In genomic region chr12:87266108-87266826, GRCm38 (mm10) we compare ENCODE assay signal across 8 mouse cellular contexts. TPM values are rescaled to one million over a fixed set of nuclear protein-coding genes. Genes with fewer than 3 reads are reported as not detected.
DNase-seq lines count a peak whose midpoint lies in the region; ATAC-seq and TF ChIP-seq lines count a peak whose summit lies in the region.

Gene Vipas39, minus strand, starts transcription at chr12:87266256.
Gene Ahsa1, plus strand, starts transcription at chr12:87266479.

- TF ChIP-seq POLR2A in brain, embryonic 14.5 days (IDR thresholded peaks at IDR 0.05; ENCODE audit: borderline replicate concordance, extremely low read depth, insufficient read depth, insufficient read length, poor library complexity, severe bottlenecking), result peak; percentile 78; the same call in 1 of the 2 replicates
- peak; percentile 89 for TF ChIP-seq POLR2A in liver, adult 2 months (IDR thresholded peaks at IDR 0.05; ENCODE audit: extremely low read depth, insufficient read depth, low read length)
- TF ChIP-seq POLR2A in myocyte (IDR thresholded peaks at IDR 0.05; ENCODE audit: insufficient read length, low read depth), result peak; percentile 93

- peak within 1 kb of the TSS; percentile 93 for H3ac ChIP-seq in myocyte (ENCODE audit: control insufficient read depth, insufficient read length)

- no peaks in the 10 kb centered on the region for H3K9me3 ChIP-seq in erythroblast, embryonic 14.5 days (ENCODE audit: control insufficient read depth, low read length)
- H3K9me3 ChIP-seq in heart, embryonic 11.5 days (replicated peaks; ENCODE audit: control insufficient read depth, low read length), result no peaks in the 10 kb centered on the region
- H3K9me3 ChIP-seq in kidney, embryonic 16.5 days (ENCODE audit: low read length), result no peaks in the 10 kb centered on the region

- peak within 1 kb of the TSS; percentile 91 for H3K27ac ChIP-seq in heart, embryonic 11.5 days (ENCODE audit: low read depth, low read length)
- peak within 1 kb of the TSS; percentile 88 for H3K27ac ChIP-seq in kidney, embryonic 16.5 days (ENCODE audit: low read length)
- peak within 1 kb of the TSS; percentile 86 for H3K27ac ChIP-seq in liver, adult 2 months (replicated peaks; ENCODE audit: insufficient read depth, low read depth, low read length)

- under 1% methylated on average over 31 of the region's 31 CpGs for WGBS in heart, embryonic 11.5 days (ENCODE audit: insufficient replicate concordance)
- whole genome bisulfite sequencing in kidney, embryonic 16.5 days, result under 1% methylated on average over 31 of the region's 31 CpGs
- WGBS in liver, adult 2 months, result under 1% methylated on average over 31 of the region's 31 CpGs

- peak; percentile 95 for ATAC-seq in heart, embryonic 11.5 days (replicated peaks; ENCODE audit: insufficient number of reproducible peaks, low FRiP score, low TSS enrichment)
- peak; percentile 97 for ATAC-seq in kidney, embryonic 16.5 days (ENCODE audit: low FRiP score, low TSS enrichment)

- H3K79me2 ChIP-seq in liver, adult 2 months (ENCODE audit: control insufficient read depth, insufficient read depth, low read length), result no peaks in the 10 kb centered on the region; the same call in 1 of the 2 replicates
- peaks cover 47% of the 10 kb centered on the region for H3K79me2 ChIP-seq in myocyte (ENCODE audit: control insufficient read depth, insufficient read depth)

- H3K4me1 ChIP-seq in erythroblast, embryonic 14.5 days (ENCODE audit: control insufficient read depth), result peaks cover 32% of the 10 kb centered on the region
- H3K4me1 ChIP-seq in heart, embryonic 11.5 days (ENCODE audit: control insufficient read depth, insufficient read depth, low read length), result peaks cover 8% of the 10 kb centered on the region; the same call in 1 of the 2 replicates
- peaks cover 14% of the 10 kb centered on the region for H3K4me1 ChIP-seq in kidney, embryonic 16.5 days (ENCODE audit: insufficient read depth, low read length)
- H3K4me1 ChIP-seq in liver, adult 2 months (ENCODE audit: control insufficient read depth, insufficient read depth, low read length), result peaks cover 8% of the 10 kb centered on the region; the same call in 1 of the 2 replicates

- DNase-seq in CD4-positive helper T cell, adult 2 months (ENCODE audit: low read depth, low spot score), result peak; percentile 96
- peak; percentile 99 for DNase-seq in brain, embryonic 14.5 days (ENCODE audit: low read depth)
- peak; percentile 97 for DNase-seq in liver, adult 2 months (ENCODE audit: extremely low read depth, low read depth, low spot score)
- peak; percentile 96 for DNase-seq in splenic B cell, adult 2 months (ENCODE audit: low read depth, low spot score)

- H3K4me3 ChIP-seq in erythroblast, embryonic 14.5 days (replicated peaks), result peak within 1 kb of the TSS; percentile 87
- peak within 1 kb of the TSS; percentile 61 for H3K4me3 ChIP-seq in heart, embryonic 11.5 days (ENCODE audit: low read depth, low read length)
- peak within 1 kb of the TSS; percentile 88 for H3K4me3 ChIP-seq in kidney, embryonic 16.5 days (ENCODE audit: low read length)
- H3K4me3 ChIP-seq in liver, adult 2 months (ENCODE audit: insufficient read depth, low read depth, low read length), result peak within 1 kb of the TSS; percentile 89
- H3K4me3 ChIP-seq in myocyte, result peak within 1 kb of the TSS; percentile 80

- TF ChIP-seq CTCF in brain, embryonic 14.5 days (IDR thresholded peaks at IDR 0.05; ENCODE audit: borderline replicate concordance, extremely low read depth, insufficient read depth, insufficient read length), result no peak
- peak; percentile 29; the same call in 1 of the 2 replicates for TF ChIP-seq CTCF in liver, adult 2 months (IDR thresholded peaks at IDR 0.05; ENCODE audit: low read depth, low read length)

- peak within 1 kb of the TSS; percentile 94 for H3K9ac ChIP-seq in heart, embryonic 11.5 days (ENCODE audit: low read depth, low read length)
- peak within 1 kb of the TSS; percentile 94 for H3K9ac ChIP-seq in kidney, embryonic 16.5 days (replicated peaks; ENCODE audit: low read length)
- H3K9ac ChIP-seq in liver, adult 2 months (ENCODE audit: low read depth, low read length), result peak within 1 kb of the TSS; percentile 94

- no peaks in the 10 kb centered on the region for H3K27me3 ChIP-seq in erythroblast, embryonic 14.5 days (ENCODE audit: control insufficient read depth)
- no peaks in the 10 kb centered on the region for H3K27me3 ChIP-seq in heart, embryonic 11.5 days (ENCODE audit: control insufficient read depth, insufficient read depth, low read length)
- H3K27me3 ChIP-seq in kidney, embryonic 16.5 days (ENCODE audit: insufficient read depth, low read length), result no peaks in the 10 kb centered on the region
- no peaks in the 10 kb centered on the region for H3K27me3 ChIP-seq in liver, adult 2 months (ENCODE audit: control insufficient read depth, insufficient read depth, low read length)
- H3K27me3 ChIP-seq in myocyte (ENCODE audit: control insufficient read depth, insufficient read depth, insufficient read length), result no peaks in the 10 kb centered on the region
- H3K27me3 ChIP-seq in splenic B cell, adult 2 months (ENCODE audit: control insufficient read depth, insufficient read depth, low read length, poor library complexity, severe bottlenecking), result no peaks in the 10 kb centered on the region

- peaks cover 48% of the 10 kb centered on the region for H3K36me3 ChIP-seq in erythroblast, embryonic 14.5 days (ENCODE audit: control insufficient read depth)
- peaks cover 32% of the 10 kb centered on the region for H3K36me3 ChIP-seq in heart, embryonic 11.5 days (ENCODE audit: control insufficient read depth, insufficient read depth, low read length)
- peaks cover 46% of the 10 kb centered on the region for H3K36me3 ChIP-seq in kidney, embryonic 16.5 days (ENCODE audit: insufficient read depth, low read length)
- H3K36me3 ChIP-seq in liver, adult 2 months (ENCODE audit: control insufficient read depth, insufficient read depth, low read length), result peaks cover 30% of the 10 kb centered on the region
- H3K36me3 ChIP-seq in myocyte (ENCODE audit: control insufficient read depth, insufficient read depth), result peaks cover 35% of the 10 kb centered on the region
- peaks cover 16% of the 10 kb centered on the region for H3K36me3 ChIP-seq in splenic B cell, adult 2 months (ENCODE audit: control insufficient read depth, insufficient read depth, low read length, poor library complexity, severe bottlenecking)

- peak within 1 kb of the TSS; percentile 91 for H3K4me2 ChIP-seq in heart, embryonic 11.5 days
- peak within 1 kb of the TSS; percentile 87 for H3K4me2 ChIP-seq in kidney, embryonic 16.5 days (replicated peaks; ENCODE audit: low read depth, low read length)
- peak within 1 kb of the TSS; percentile 91 for H3K4me2 ChIP-seq in myocyte (ENCODE audit: low read depth)

TF ChIP-seq in myocyte, 11 proteins besides CTCF, POLR2A, EP300 and RAD21:
- TF ChIP-seq MAX (IDR thresholded peaks at IDR 0.05; ENCODE audit: low read depth) (no peak), POLR2AphosphoS2 (IDR thresholded peaks at IDR 0.05; ENCODE audit: insufficient read length, low read depth) (peak; percentile 97), E2F4 (IDR thresholded peaks at IDR 0.05; ENCODE audit: insufficient read depth) (peak; percentile 46), SRF (IDR thresholded peaks at IDR 0.05; ENCODE audit: control insufficient read depth, insufficient read length, low read depth) (peak; percentile 52)

RNA-seq across cellular contexts. Expression of gene Vipas39, which starts in this region (rescaled TPM):
- 64.5 and 72.3 TPM in 2 replicates for polyA plus RNA-seq in brain, embryonic 14.5 days (2012; rRNA removed)
- polyA plus RNA-seq in erythroblast, embryonic 14.5 days (2012), result 0.06 TPM in 1 of 2 replicates, not detected in the other
- polyA plus RNA-seq in heart, embryonic 11.5 days (2014; fragmentation: Nextera tagmentation; extraction: Ambion mirVana), result 34.8 and 36.9 TPM in 2 replicates
- 52.2 and 53.7 TPM in 2 replicates for polyA plus RNA-seq in kidney, embryonic 16.5 days (2015; fragmentation: Nextera tagmentation; extraction: Ambion mirVana)
- total RNA-seq in liver, adult 2 months (2014; rRNA removed), result 17.4 and 17.5 TPM in 2 replicates
- 9.2 and 13.3 TPM in 2 replicates for polyA plus RNA-seq in liver, adult 2 months (2012; rRNA removed)
- polyA plus RNA-seq in myocyte (2012; fragmentation: generic; extraction: Trizol), result 16.4 TPM

RNA-seq across cellular contexts. Expression of gene Ahsa1, which starts in this region (rescaled TPM):
- 151 and 160 TPM in 2 replicates for polyA plus RNA-seq in brain, embryonic 14.5 days (2012; rRNA removed)
- polyA plus RNA-seq in erythroblast, embryonic 14.5 days (2012), result 12.6 and 13.5 TPM in 2 replicates
- polyA plus RNA-seq in heart, embryonic 11.5 days (2014; fragmentation: Nextera tagmentation; extraction: Ambion mirVana), result 196 and 214 TPM in 2 replicates
- 246 and 248 TPM in 2 replicates for polyA plus RNA-seq in kidney, embryonic 16.5 days (2015; fragmentation: Nextera tagmentation; extraction: Ambion mirVana)
- total RNA-seq in liver, adult 2 months (2014; rRNA removed), result 88.0 and 92.9 TPM in 2 replicates
- 67.4 and 76.9 TPM in 2 replicates for polyA plus RNA-seq in liver, adult 2 months (2012; rRNA removed)
- polyA plus RNA-seq in myocyte (2012; fragmentation: generic; extraction: Trizol), result 148 TPM

Comparison
In these comparisons a context has a peak if more than half of its experiments do, and no peak if none do; other contexts are left out.
1. Peak in every context shown above with its lines: DNase-seq, ATAC-seq, H3K4me3 ChIP-seq and H3K27ac ChIP-seq.